9 mouse cellular contexts compared by ENCODE assay signal in the genomic region with DNA sequence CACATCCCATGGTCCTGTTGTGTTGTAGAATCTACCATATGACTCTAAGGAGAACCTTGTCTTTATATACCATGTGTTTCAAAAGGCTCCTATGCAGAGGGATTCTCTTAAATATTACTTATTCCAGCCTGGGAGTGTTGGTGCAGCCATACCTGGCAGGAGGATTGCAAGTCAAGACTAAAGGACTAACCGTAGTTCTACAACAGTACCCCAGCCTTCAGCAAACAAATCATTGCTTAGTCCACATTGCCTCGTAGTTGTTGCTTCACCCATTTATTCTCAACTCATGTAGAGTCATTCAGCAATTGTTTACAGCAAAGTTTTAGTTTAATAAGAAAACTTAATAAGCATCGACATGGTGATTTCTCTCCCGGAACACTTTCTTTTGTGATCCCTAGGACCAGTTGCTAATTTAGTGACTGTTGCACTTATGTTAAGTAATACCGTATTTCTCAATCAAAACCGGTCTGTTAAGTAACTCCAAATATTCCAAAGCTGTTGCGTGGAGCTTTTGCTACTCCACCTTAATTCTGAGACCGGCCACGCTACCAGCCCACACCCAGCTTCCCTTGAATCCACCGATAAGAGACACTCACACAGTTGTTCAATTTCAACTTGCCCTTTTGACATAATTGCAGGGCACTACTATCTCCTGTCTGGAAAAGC.
"Had no signal": no experiment of that assay in that cellular context is flagged by ENCODE, and none has a peak within 500 bp of the region (broad histone marks: within the 10 kb centered on the region; RNA-seq: fewer than 3 reads in every experiment).

No protein-coding gene starts in this region.

- ATAC-seq: intestine, embryonic 16.5 days; midbrain, embryonic 16.5 days had no signal

- DNase-seq: kidney, adult 2 months; kidney, postnatal 14 days; retina, postnatal 1 day; right cerebral cortex, postnatal 4 days; spleen, adult 18-20 months; thymus, adult 18-20 months; thymus, postnatal 14 days had no signal
